Mouse (Mus musculus) lung, embryonic 16.5 days (tissue): ENCODE data around the gene Olfr959. TPM values are rescaled to one million over a fixed set of nuclear protein-coding genes. Genes with fewer than 3 reads are reported as not detected.

ENCODE experiments used
- ATAC-seq: fragments of 200-750 bp; cut with Nextera tagmentation; 2 replicates; pipeline ENCODE4 v1.8.0; 2017; ENCODE audit warnings: low read depth, mild to moderate bottlenecking, moderate library complexity
- H3K27ac ChIP-seq: fragments of 300-500 bp; sonication (generic); 2 replicates; pipeline ENCODE4 v1.5.1; 2014; ENCODE audit warnings: mild to moderate bottlenecking, control low read depth, low read length
- H3K27me3 ChIP-seq: fragments of 300-500 bp; sonication (generic); 2 replicates; pipeline ENCODE4 v1.6.1; 2014; ENCODE audit warnings: low read depth, low read length, mixed read lengths; ENCODE audit not compliant: control insufficient read depth, insufficient read depth
- H3K36me3 ChIP-seq: fragments of 300-500 bp; sonication (generic); 2 replicates; pipeline ENCODE4 v1.6.1; 2014; ENCODE audit warnings: low read length; ENCODE audit not compliant: control insufficient read depth, insufficient read depth
- H3K4me1 ChIP-seq: fragments of 300-500 bp; sonication (generic); replicated peaks from 2 replicates; pipeline ENCODE4 v1.6.1; 2014; ENCODE audit warnings: low read length, mixed read lengths; ENCODE audit not compliant: control insufficient read depth, insufficient read depth
- H3K4me2 ChIP-seq: fragments of 300-500 bp; sonication (generic); 2 replicates; pipeline ENCODE4 v1.6.1; 2014; ENCODE audit warnings: low read depth, low read length, control low read depth
- H3K4me3 ChIP-seq: fragments of 300-500 bp; sonication (generic); 2 replicates; pipeline ENCODE4 v1.5.1; 2014; ENCODE audit warnings: mild to moderate bottlenecking, low read length, control low read depth
- H3K9ac ChIP-seq: fragments of 300-500 bp; sonication (generic); 2 replicates; pipeline ENCODE4 v1.6.1; 2014; ENCODE audit warnings: low read length, control low read depth
- H3K9me3 ChIP-seq: fragments of 300-500 bp; sonication (generic); 2 replicates; pipeline ENCODE4 v1.6.1; 2016; ENCODE audit warnings: low read length; ENCODE audit not compliant: control insufficient read depth
- WGBS: fragments of 180-500 bp; shearing (Covaris S2); extraction: QIAGEN DNeasy Blood & Tissue Kit; methylation state at CpG from one replicate; pipeline ENCODE4 v1.1.7; 2014; 5-methylcytosine and 5-hydroxymethylcytosine counted together
- polyA plus RNA-seq: library from polyadenylated mRNA; unstranded; fragments of >200 nt; fragmentation: Nextera tagmentation; extraction: Ambion mirVana; gene quantifications from 2 replicates; pipeline ENCODE4 v1.2.1, GENCODE M21; 2015

The Olfr959 gene
- polyA plus RNA-seq: not detected in 2 replicates

DNA sequence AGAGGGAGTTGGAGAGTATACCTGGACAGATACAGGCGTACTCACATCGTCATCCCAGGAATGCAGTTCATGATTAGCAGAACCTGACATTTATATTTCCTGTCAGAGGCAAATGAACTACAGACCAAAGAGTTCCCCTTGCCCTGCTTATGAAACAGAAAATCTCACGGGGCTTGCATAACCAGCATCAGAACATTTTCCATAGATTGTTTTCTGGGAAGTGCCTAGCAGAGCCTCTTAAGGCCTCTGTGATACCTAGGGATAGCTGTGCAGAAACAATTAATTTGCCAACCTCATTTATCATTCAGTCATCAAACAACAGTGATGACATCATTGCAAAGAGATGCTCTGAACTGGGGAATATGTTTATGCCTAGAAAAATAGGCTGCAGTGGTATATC, at the start of gene Olfr959:
Gene Olfr959 (minus strand): TSS at position 101 of the 400 bp plus-strand sequence.
- Histone ChIP-seq H3K27me3 (no peaks in the 10 kb centered on the region), H3K9me3 (no peaks in the 10 kb centered on the region), H3K9ac (no peak within 1 kb of the TSS), H3K4me3 (no peak within 1 kb of the TSS), H3K4me2 (no peak within 1 kb of the TSS), H3K27ac (no peak within 1 kb of the TSS), H3K4me1 (no peaks in the 10 kb centered on the region), H3K36me3 (no peaks in the 10 kb centered on the region)
- 71% methylated on average over 3 of the region's 3 CpGs for WGBS
- no peak for ATAC-seq

DNA sequence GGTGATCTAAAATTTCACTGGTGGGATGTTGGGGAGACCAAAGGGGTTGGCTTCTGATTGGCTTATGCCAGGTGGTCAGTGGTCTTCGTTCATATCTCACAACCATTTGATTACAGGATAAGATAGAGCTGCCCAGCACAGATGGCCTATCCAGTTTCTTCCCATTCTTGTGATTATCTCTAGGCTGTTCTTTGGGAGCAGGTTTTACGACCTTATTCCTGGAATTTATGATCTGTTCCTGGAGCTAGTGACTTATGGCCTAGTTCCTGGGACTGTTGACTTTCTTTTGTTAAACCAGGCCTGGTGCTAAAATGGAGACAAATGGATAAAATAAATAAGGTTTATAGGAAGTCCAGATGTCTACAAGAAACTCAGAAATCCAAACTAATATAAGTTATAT, 49.3 kb upstream of the Olfr959 start:
- Histone ChIP-seq H3K4me2 (no peak overlapping the region), H3K36me3 (no peaks in the 10 kb centered on the region), H3K4me1 (no peaks in the 10 kb centered on the region), H3K4me3 (no peak overlapping the region), H3K9me3 (no peaks in the 10 kb centered on the region), H3K27me3 (no peaks in the 10 kb centered on the region), H3K27ac (no peak overlapping the region), H3K9ac (no peak overlapping the region)
- ATAC-seq: no peak
- 59% methylated on average over 2 of the region's 2 CpGs for WGBS

DNA sequence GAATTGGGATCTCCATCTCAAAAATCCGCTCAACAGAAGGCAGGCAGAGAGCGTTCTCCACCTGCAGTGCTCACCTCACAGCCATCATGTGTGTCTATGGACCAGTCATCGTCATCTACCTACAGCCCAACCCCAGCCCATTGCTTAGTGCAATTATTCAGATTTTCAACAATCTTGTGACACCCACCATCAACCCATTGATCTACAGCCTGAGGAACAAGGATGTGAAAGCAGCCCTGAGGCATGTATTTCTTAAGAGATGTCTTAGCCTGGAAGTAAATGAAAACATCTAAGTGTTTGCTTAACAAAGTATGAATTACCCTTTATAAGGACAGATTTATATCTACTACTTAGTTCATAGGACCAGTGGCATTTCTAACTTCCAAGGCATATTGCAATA, 48.4 kb upstream of the Olfr959 start:
- no peaks in the 10 kb centered on the region for H3K9me3 ChIP-seq
- no peak overlapping the region for H3K9ac ChIP-seq
- 82% methylated on average over 3 of the region's 3 CpGs for WGBS
- no peak overlapping the region for H3K27ac ChIP-seq
- ATAC-seq: no peak
- no peak overlapping the region for H3K4me2 ChIP-seq
- H3K27me3 ChIP-seq: no peaks in the 10 kb centered on the region
- no peaks in the 10 kb centered on the region for H3K36me3 ChIP-seq
- no peak overlapping the region for H3K4me3 ChIP-seq
- H3K4me1 ChIP-seq: no peaks in the 10 kb centered on the region

DNA sequence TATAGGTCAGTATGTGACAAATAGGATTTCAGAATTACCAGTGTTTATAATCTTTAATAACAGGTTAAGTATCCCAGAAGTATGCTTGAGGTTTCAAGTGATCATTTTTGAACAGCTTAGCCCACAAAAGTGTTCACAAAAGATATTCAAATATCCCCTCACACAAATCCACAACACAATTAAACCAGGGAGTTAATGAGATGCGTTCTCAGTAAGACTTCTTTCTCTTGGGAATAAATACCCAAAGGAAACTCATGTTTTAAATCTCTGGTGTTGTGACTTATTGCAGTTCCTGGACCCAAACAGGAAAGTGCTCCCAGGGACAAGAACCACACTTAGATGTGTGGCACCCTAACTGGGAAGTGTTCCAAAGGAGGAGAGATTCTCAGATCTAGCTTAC, 45.7 kb upstream of the Olfr959 start, which contains the start of gene Olfr960:
Gene Olfr960 (plus strand): TSS at position 301 of the 400 bp plus-strand sequence.
- Histone ChIP-seq H3K4me1 (no peaks in the 10 kb centered on the region), H3K36me3 (no peaks in the 10 kb centered on the region), H3K4me3 (no peak within 1 kb of the TSS), H3K9ac (no peak within 1 kb of the TSS), H3K27ac (no peak within 1 kb of the TSS), H3K9me3 (no peaks in the 10 kb centered on the region), H3K4me2 (no peak within 1 kb of the TSS), H3K27me3 (no peaks in the 10 kb centered on the region)
- WGBS: 69% methylated on average over 1 of the region's 1 CpGs
- no peak for ATAC-seq

DNA sequence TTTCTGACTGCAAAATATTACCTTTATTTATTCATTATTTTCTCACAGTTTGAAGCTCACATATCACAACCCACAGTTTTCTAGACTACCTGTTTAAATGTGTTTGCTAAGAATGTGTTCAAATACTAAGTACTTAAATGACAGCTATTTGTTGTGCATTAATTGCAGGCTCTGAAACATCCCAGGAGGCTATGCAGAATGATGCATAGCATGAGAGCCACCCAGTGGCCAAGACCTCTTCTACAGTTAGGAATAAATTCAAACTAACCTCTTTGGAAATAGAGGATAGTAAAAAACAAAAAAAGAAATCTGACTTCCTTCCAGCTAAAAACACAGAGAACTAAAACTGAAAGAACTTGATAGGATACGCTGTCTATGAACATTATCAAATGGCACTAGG, 36.6 kb upstream of the Olfr959 start:
- WGBS: 53% methylated on average over 1 of the region's 1 CpGs
- no peaks in the 10 kb centered on the region for H3K4me1 ChIP-seq
- no peak for ATAC-seq
- H3K4me2 ChIP-seq: no peak overlapping the region
- no peaks in the 10 kb centered on the region for H3K36me3 ChIP-seq
- no peaks in the 10 kb centered on the region for H3K27me3 ChIP-seq
- H3K27ac ChIP-seq: no peak overlapping the region
- H3K4me3 ChIP-seq: no peak overlapping the region
- no peak overlapping the region for H3K9ac ChIP-seq
- H3K9me3 ChIP-seq: no peaks in the 10 kb centered on the region

DNA sequence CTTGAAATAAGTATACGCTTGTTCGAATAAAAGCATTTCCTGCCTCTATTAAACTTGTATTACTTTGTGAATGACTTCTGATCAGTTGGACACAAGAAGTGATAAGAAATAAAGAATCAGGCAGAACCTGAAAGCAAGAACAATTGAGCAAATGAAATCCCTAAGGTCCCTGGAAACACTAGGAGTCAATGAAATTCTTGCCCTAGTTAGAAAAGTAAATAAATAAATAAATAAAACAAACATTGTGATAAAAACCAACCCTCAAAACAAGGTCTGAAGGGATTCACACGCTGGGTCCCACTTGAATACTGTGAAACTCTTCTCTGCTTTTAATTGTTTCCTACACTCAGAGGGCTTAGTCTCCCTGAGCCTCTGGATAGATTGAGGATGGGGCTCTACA, 35.0 kb upstream of the Olfr959 start, which contains the start of gene Olfr148:
Gene Olfr148 (plus strand): TSS at position 301 of the 400 bp plus-strand sequence.
- no peaks in the 10 kb centered on the region for H3K4me1 ChIP-seq
- H3K27ac ChIP-seq: no peak within 1 kb of the TSS
- H3K4me3 ChIP-seq: no peak within 1 kb of the TSS
- no peaks in the 10 kb centered on the region for H3K9me3 ChIP-seq
- WGBS: 73% methylated on average over 3 of the region's 3 CpGs
- no peak within 1 kb of the TSS for H3K9ac ChIP-seq
- ATAC-seq: no peak
- H3K27me3 ChIP-seq: no peaks in the 10 kb centered on the region
- H3K36me3 ChIP-seq: no peaks in the 10 kb centered on the region
- no peak within 1 kb of the TSS for H3K4me2 ChIP-seq

DNA sequence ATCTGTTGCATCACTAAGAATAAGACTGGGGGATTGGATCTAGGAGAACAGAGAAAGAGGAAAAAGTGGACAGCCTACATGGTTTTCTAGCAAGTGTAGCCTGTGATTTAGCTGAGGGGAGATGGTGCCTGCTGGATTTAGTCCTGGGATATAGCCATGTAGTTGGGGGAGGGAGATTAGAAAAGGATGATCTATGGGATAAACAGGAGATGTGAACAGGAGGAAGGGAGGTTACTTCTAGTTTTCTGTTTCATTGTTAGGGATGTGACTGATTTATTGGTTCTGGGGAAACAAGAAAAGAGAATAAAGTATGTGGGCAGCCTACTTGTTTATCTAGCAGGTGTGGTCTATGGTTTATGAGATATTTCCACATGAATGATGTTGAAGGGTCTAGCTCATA, 33.1 kb upstream of the Olfr959 start:
- H3K36me3 ChIP-seq: no peaks in the 10 kb centered on the region
- H3K9ac ChIP-seq: no peak overlapping the region
- no peaks in the 10 kb centered on the region for H3K27me3 ChIP-seq
- no peak overlapping the region for H3K27ac ChIP-seq
- no peak overlapping the region for H3K4me2 ChIP-seq
- no peaks in the 10 kb centered on the region for H3K9me3 ChIP-seq
- no peaks in the 10 kb centered on the region for H3K4me1 ChIP-seq
- no peak overlapping the region for H3K4me3 ChIP-seq
- no peak for ATAC-seq

DNA sequence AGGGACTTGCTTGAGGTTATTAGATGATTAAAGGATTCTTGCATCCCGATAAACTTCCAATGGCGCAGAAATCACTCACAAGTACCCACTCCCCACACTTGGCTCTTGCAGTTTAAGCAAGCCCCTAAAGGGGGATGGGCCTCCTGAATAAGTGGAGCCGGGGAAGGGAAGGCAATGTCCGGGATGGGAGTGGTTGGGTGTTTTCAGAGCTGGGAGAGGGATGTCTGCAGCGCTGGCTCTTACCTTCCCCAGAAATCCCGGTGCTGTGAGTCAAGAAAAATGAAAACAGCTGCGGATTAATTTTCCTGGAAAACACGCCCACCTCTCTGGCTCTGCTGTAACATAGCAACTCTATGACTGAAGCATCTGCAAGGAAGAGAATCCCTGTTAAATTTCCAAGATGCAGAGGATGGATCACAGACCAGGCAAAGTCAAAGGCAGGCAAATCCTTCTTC, 28.7 kb upstream of the Olfr959 start, which contains the start of gene AW551984:
Gene AW551984 (minus strand): TSS at position 405 of the 455 bp plus-strand sequence.
- Histone ChIP-seq H3K4me3 (peak within 1 kb of the TSS; percentile 41), H3K27ac (no peak within 1 kb of the TSS), H3K9ac (no peak within 1 kb of the TSS), H3K27me3 (no peaks in the 10 kb centered on the region), H3K36me3 (no peaks in the 10 kb centered on the region), H3K9me3 (no peaks in the 10 kb centered on the region), H3K4me1 (no peaks in the 10 kb centered on the region), H3K4me2 (peak within 1 kb of the TSS; percentile 54)
- ATAC-seq: 0 out of 2 replicates have a peak, but pooled peaks have one; percentile 28
- WGBS: under 1% methylated on average over 8 of the region's 8 CpGs

DNA sequence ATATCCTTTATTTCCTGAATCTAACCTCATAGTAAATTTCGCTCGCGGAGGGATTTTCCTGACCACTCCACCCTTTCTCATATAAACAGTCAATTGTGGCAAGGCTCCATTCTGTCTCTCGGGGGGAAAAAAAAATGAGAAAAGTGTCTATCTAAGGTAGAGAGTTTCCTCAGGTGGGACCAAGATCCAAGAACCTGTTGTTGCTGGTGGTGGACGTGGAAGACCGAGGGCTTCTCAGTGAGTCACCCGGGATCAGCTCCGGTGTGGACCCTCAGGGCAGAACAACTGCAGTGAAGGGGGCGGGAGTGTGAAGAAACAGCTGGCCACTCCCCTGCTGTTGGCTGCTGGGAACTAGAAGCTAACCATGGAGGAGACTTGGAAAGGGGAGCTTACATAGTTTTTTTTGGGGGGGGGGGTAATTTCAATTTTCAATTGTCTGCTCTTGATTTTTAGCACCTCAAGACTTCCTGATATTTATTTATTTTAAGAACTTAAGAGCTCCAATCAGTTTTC, 28.0 kb upstream of the Olfr959 start:
- peak overlapping the region; percentile 41 for H3K4me3 ChIP-seq
- WGBS: under 1% methylated on average over 9 of the region's 9 CpGs
- ATAC-seq: peak; percentile 74
- no peak overlapping the region for H3K27ac ChIP-seq
- no peaks in the 10 kb centered on the region for H3K4me1 ChIP-seq
- H3K9ac ChIP-seq: no peak overlapping the region
- H3K27me3 ChIP-seq: no peaks in the 10 kb centered on the region
- peak overlapping the region; percentile 54 for H3K4me2 ChIP-seq
- H3K36me3 ChIP-seq: no peaks in the 10 kb centered on the region
- H3K9me3 ChIP-seq: no peaks in the 10 kb centered on the region
